Mouse (Mus musculus): ENCODE data around the gene Cxcr6.

- TF ChIP-seq CTCF (IDR thresholded peaks at IDR 0.05), result no peak
- TF ChIP-seq EP300 (IDR thresholded peaks at IDR 0.05; ENCODE audit: insufficient read depth, low read depth, low read length), result no peak
Measured at GRCm38 (mm10) chr9:123851062-123851712, 44.9 kb downstream of the Cxcr6 start.
